Mouse (Mus musculus) heart, embryonic 11.5 days (tissue): ENCODE measurements around the gene Susd6. TPM values are rescaled to one million over a fixed set of nuclear protein-coding genes. Genes with fewer than 3 reads are reported as not detected.
A peak's percentile ranks its signal among the peaks of the same experiment; 100 is the strongest.

Experiments
- ATAC-seq: fragments of 200-750 bp; cut with Nextera tagmentation; replicated peaks from 2 replicates; pipeline ENCODE4 v1.8.0; 2017; ENCODE audit warnings: moderate library complexity; ENCODE audit not compliant: insufficient number of reproducible peaks, low FRiP score, low TSS enrichment
- H3K27ac ChIP-seq: fragments of 300-500 bp; sonication (generic); 2 replicates; pipeline ENCODE4 v1.5.1; 2014; ENCODE audit warnings: mild to moderate bottlenecking, low read depth, low read length
- H3K27me3 ChIP-seq: fragments of 300-500 bp; sonication (generic); 2 replicates; pipeline ENCODE4 v1.6.1; 2014; ENCODE audit warnings: mild to moderate bottlenecking, low read length, mixed read lengths; ENCODE audit not compliant: control insufficient read depth, insufficient read depth
- H3K36me3 ChIP-seq: fragments of 300-500 bp; sonication (generic); 2 replicates; pipeline ENCODE4 v1.6.1; 2014; ENCODE audit warnings: mild to moderate bottlenecking, low read length, moderate library complexity, mixed read lengths; ENCODE audit not compliant: control insufficient read depth, insufficient read depth
- H3K4me1 ChIP-seq: fragments of 300-500 bp; sonication (generic); 2 replicates; pipeline ENCODE4 v1.6.1; 2014; ENCODE audit warnings: low read length; ENCODE audit not compliant: control insufficient read depth, insufficient read depth
- H3K4me2 ChIP-seq: fragments of 300-500 bp; sonication (generic); 2 replicates; pipeline ENCODE4 v1.6.1; 2014; ENCODE audit warnings: mild to moderate bottlenecking, moderate library complexity
- H3K4me3 ChIP-seq: fragments of 300-500 bp; sonication (generic); 2 replicates; pipeline ENCODE4 v1.5.1; 2014; ENCODE audit warnings: low read depth, low read length
- H3K9ac ChIP-seq: fragments of 300-500 bp; sonication (generic); 2 replicates; pipeline ENCODE4 v1.6.1; 2014; ENCODE audit warnings: mild to moderate bottlenecking, low read depth, low read length, moderate library complexity
- H3K9me3 ChIP-seq: fragments of 300-500 bp; sonication (generic); replicated peaks from 2 replicates; pipeline ENCODE4 v1.6.1; 2016; ENCODE audit warnings: low read length; ENCODE audit not compliant: control insufficient read depth
- WGBS: fragments of 180-500 bp; shearing (Covaris S2); extraction: QIAGEN DNeasy Blood & Tissue Kit; methylation state at CpG from one replicate; pipeline ENCODE4 v1.1.7; 2014; ENCODE audit not compliant: insufficient replicate concordance; 5-methylcytosine and 5-hydroxymethylcytosine counted together
- polyA plus RNA-seq: library from polyadenylated mRNA; unstranded; fragments of >200 nt; fragmentation: Nextera tagmentation; extraction: Ambion mirVana; gene quantifications from 2 replicates; pipeline ENCODE4 v1.2.1, GENCODE M21; 2014

Gene Susd6
- polyA plus RNA-seq, 1 experiment from 2014 or later: 17.7 TPM

- no peak for ATAC-seq
- 95% methylated on average over 3 of the region's 3 CpGs for WGBS
Observed at GRCm38 (mm10) chr12:80800156-80800555, 9.8 kb downstream of the Susd6 start.

GRCm38 (mm10) chr12:80801443-80801842 is 11.1 kb downstream of the Susd6 start:
- Histone ChIP-seq H3K27me3 (no peaks in the 10 kb centered on the region), H3K4me1 (peaks cover 4% of the 10 kb centered on the region; the same call in 1 of the 2 replicates), H3K4me2 (no peak overlapping the region), H3K9ac (no peak overlapping the region), H3K36me3 (no peaks in the 10 kb centered on the region), H3K4me3 (no peak overlapping the region), H3K9me3 (no peaks in the 10 kb centered on the region), H3K27ac (no peak overlapping the region)
- WGBS: 86% methylated on average over 1 of the region's 1 CpGs
- no peak for ATAC-seq

More at GRCm38 (mm10) chr12:80800156-80800555, 9.8 kb downstream of the Susd6 start:
- Histone ChIP-seq H3K4me1 (peaks cover 9% of the 10 kb centered on the region), H3K4me3 (no peak overlapping the region), H3K9ac (no peak overlapping the region), H3K27me3 (no peaks in the 10 kb centered on the region), H3K36me3 (no peaks in the 10 kb centered on the region), H3K4me2 (no peak overlapping the region), H3K9me3 (no peaks in the 10 kb centered on the region), H3K27ac (no peak overlapping the region)

GRCm38 (mm10) chr12:80803924-80804323 is 13.6 kb downstream of the Susd6 start:
- H3K27ac ChIP-seq: no peak overlapping the region
- no peak overlapping the region for H3K4me2 ChIP-seq
- ATAC-seq: no peak
- no peaks in the 10 kb centered on the region for H3K36me3 ChIP-seq
- H3K9ac ChIP-seq: no peak overlapping the region
- 53% methylated on average over 3 of the region's 3 CpGs for WGBS
- no peaks in the 10 kb centered on the region for H3K9me3 ChIP-seq
- H3K4me1 ChIP-seq: peaks cover 14% of the 10 kb centered on the region
- no peak overlapping the region for H3K4me3 ChIP-seq
- H3K27me3 ChIP-seq: no peaks in the 10 kb centered on the region

DNA sequence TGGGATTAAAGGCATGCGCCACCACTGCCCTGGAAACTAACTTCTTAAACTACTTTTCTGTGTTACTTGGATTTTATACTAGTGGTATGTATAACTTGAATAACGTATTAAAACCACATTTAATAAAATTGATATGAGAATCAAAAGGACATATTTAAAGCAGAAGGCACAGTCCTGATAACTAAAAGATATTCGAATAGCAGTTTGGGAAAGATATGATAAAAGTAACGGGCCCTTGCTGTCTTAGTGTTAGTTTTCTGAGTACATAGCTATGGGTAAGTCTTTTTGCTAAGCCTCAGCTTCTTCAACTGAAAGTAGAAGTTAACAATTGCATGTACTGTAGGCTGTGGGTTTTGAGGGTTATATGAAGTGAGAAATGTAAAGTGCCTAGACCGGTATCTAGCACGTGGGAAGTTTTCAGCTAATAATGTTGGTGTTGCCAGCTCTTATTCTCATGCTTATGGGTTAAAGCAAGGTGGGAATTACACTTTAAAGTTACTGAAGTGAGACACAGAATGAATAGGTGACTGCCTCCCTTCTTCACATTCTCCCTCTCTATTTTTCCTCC is 14.6 kb downstream of the Susd6 start:
- 86% methylated on average over 6 of the region's 6 CpGs for WGBS
- Histone ChIP-seq H3K9me3 (no peaks in the 10 kb centered on the region), H3K4me2 (no peak overlapping the region), H3K4me1 (peaks cover 17% of the 10 kb centered on the region), H3K4me3 (no peak overlapping the region), H3K27ac (no peak overlapping the region), H3K9ac (no peak overlapping the region), H3K27me3 (no peaks in the 10 kb centered on the region), H3K36me3 (no peaks in the 10 kb centered on the region)
- ATAC-seq: no peak

GRCm38 (mm10) chr12:80807451-80808085 is 17.3 kb downstream of the Susd6 start:
- no peak overlapping the region for H3K4me2 ChIP-seq
- H3K27ac ChIP-seq: no peak overlapping the region
- H3K9me3 ChIP-seq: no peaks in the 10 kb centered on the region
- no peak overlapping the region for H3K9ac ChIP-seq
- no peaks in the 10 kb centered on the region for H3K36me3 ChIP-seq
- peaks cover 33% of the 10 kb centered on the region for H3K4me1 ChIP-seq
- no peaks in the 10 kb centered on the region for H3K27me3 ChIP-seq
- 46% methylated on average over 2 of the region's 2 CpGs for WGBS
- ATAC-seq: no peak
- no peak overlapping the region for H3K4me3 ChIP-seq

- no peak overlapping the region for H3K4me2 ChIP-seq
- H3K9me3 ChIP-seq: no peaks in the 10 kb centered on the region
- WGBS: 67% methylated on average over 2 of the region's 2 CpGs
- no peak for ATAC-seq
- H3K27me3 ChIP-seq: no peaks in the 10 kb centered on the region
- no peak overlapping the region for H3K4me3 ChIP-seq
- H3K9ac ChIP-seq: no peak overlapping the region
- H3K36me3 ChIP-seq: no peaks in the 10 kb centered on the region
- H3K27ac ChIP-seq: no peak overlapping the region
- H3K4me1 ChIP-seq: peaks cover 37% of the 10 kb centered on the region
Observed at GRCm38 (mm10) chr12:80810005-80810404, 19.7 kb downstream of the Susd6 start.

- H3K4me3 ChIP-seq: no peak overlapping the region
- no peaks in the 10 kb centered on the region for H3K27me3 ChIP-seq
- H3K4me2 ChIP-seq: peak overlapping the region; percentile 22
- peak overlapping the region; percentile 7 for H3K27ac ChIP-seq
- no peaks in the 10 kb centered on the region for H3K9me3 ChIP-seq
- 22% methylated on average over 6 of the region's 6 CpGs for WGBS
- peaks cover 55% of the 10 kb centered on the region for H3K4me1 ChIP-seq
- H3K36me3 ChIP-seq: no peaks in the 10 kb centered on the region
- H3K9ac ChIP-seq: no peak overlapping the region
- no peak for ATAC-seq
Observed at GRCm38 (mm10) chr12:80811646-80812509, 21.6 kb downstream of the Susd6 start.

- H3K27ac ChIP-seq: peak overlapping the region; percentile 7; the same call in 1 of the 2 replicates
- peaks cover 53% of the 10 kb centered on the region for H3K4me1 ChIP-seq
- no peak overlapping the region for H3K4me3 ChIP-seq
- ATAC-seq: no peak
- no peaks in the 10 kb centered on the region for H3K9me3 ChIP-seq
- no peaks in the 10 kb centered on the region for H3K27me3 ChIP-seq
- peak overlapping the region; percentile 22; the same call in 1 of the 2 replicates for H3K4me2 ChIP-seq
- H3K9ac ChIP-seq: no peak overlapping the region
- 39% methylated on average over 1 of the region's 1 CpGs for WGBS
- H3K36me3 ChIP-seq: no peaks in the 10 kb centered on the region
Observed at GRCm38 (mm10) chr12:80812510-80812820, 22.2 kb downstream of the Susd6 start.
